In genomic region chr19:6166750-6167149, GRCm38 (mm10) we compare ENCODE assay signal across 24 mouse cellular contexts. TPM values are rescaled to one million over a fixed set of nuclear protein-coding genes. Genes with fewer than 3 reads are reported as not detected.
DNase-seq lines count a peak whose midpoint lies in the region; ATAC-seq and TF ChIP-seq lines count a peak whose summit lies in the region.
"Had no signal": no experiment of that assay in that cellular context is flagged by ENCODE, and none has a peak within 500 bp of the region (broad histone marks: within the 10 kb centered on the region; RNA-seq: fewer than 3 reads in every experiment).

No protein-coding gene starts in this region.

- H3K4me1 ChIP-seq in lung, embryonic 14.5 days (ENCODE audit: insufficient read depth): no peaks in the 10 kb centered on the region
- H3K4me1 ChIP-seq in lung, adult 2 months (ENCODE audit: control insufficient read depth, insufficient read depth, low read length): no peaks in the 10 kb centered on the region
- no peaks in the 10 kb centered on the region for H3K4me1 ChIP-seq in ES-Bruce4 (ENCODE audit: control insufficient read depth, insufficient read depth, low read length)
- peaks cover 39% of the 10 kb centered on the region for H3K4me1 ChIP-seq in small intestine, adult 2 months (ENCODE audit: control insufficient read depth, insufficient read depth, insufficient read length, low read length)
- no peaks in the 10 kb centered on the region for H3K4me1 ChIP-seq in forebrain, embryonic 15.5 days
- H3K4me1 ChIP-seq: forebrain, embryonic 13.5 days; stomach, embryonic 15.5 days had no signal

- TF ChIP-seq CTCF in lung, embryonic 14.5 days (IDR thresholded peaks at IDR 0.05; ENCODE audit: low read depth): peak; percentile 24
- TF ChIP-seq CTCF in lung, adult 2 months (IDR thresholded peaks at IDR 0.05; ENCODE audit: insufficient read depth, low read length): no peak
- TF ChIP-seq CTCF in ES-Bruce4 (IDR thresholded peaks at IDR 0.05; ENCODE audit: low read depth, low read length): peak; percentile 39
- peak; percentile 54; the same call in 1 of the 2 replicates for TF ChIP-seq CTCF in small intestine, adult 2 months (IDR thresholded peaks at IDR 0.05; ENCODE audit: extremely low read depth, insufficient read length, insufficient replicate concordance, low read depth, low read length)

- H3K9ac ChIP-seq in lung, embryonic 14.5 days: no peak overlapping the region
- no peak overlapping the region for H3K9ac ChIP-seq in ES-Bruce4 (ENCODE audit: low read depth, poor library complexity, severe bottlenecking)
- no peak overlapping the region for H3K9ac ChIP-seq in forebrain, embryonic 15.5 days (replicated peaks)
- H3K9ac ChIP-seq: forebrain, embryonic 13.5 days; liver, embryonic 13.5 days; stomach, embryonic 15.5 days had no signal

- WGBS in lung, embryonic 14.5 days: 75% methylated on average over 4 of the region's 4 CpGs
- WGBS in lung, adult 2 months: 81% methylated on average over 4 of the region's 4 CpGs
- 83% methylated on average over 4 of the region's 4 CpGs for WGBS in small intestine, adult 2 months
- 79% methylated on average over 4 of the region's 4 CpGs for WGBS in forebrain, embryonic 15.5 days

- H3K27me3 ChIP-seq in lung, embryonic 14.5 days (ENCODE audit: insufficient read depth, low read length): no peaks in the 10 kb centered on the region
- H3K27me3 ChIP-seq in ES-Bruce4 (ENCODE audit: control insufficient read depth, insufficient read depth, low read length, poor library complexity, severe bottlenecking): no peaks in the 10 kb centered on the region
- no peaks in the 10 kb centered on the region for H3K27me3 ChIP-seq in small intestine, adult 2 months (ENCODE audit: control insufficient read depth, insufficient read depth, low read length)
- no peaks in the 10 kb centered on the region for H3K27me3 ChIP-seq in forebrain, embryonic 15.5 days
- H3K27me3 ChIP-seq: forebrain, embryonic 13.5 days; stomach, embryonic 15.5 days had no signal

- H3K4me3 ChIP-seq in lung, embryonic 14.5 days (ENCODE audit: low read depth, low read length): no peak overlapping the region
- no peak overlapping the region for H3K4me3 ChIP-seq in lung, adult 2 months (replicated peaks; ENCODE audit: extremely low read depth, low read depth, low read length)
- no peak overlapping the region for H3K4me3 ChIP-seq in ES-Bruce4 (ENCODE audit: low read depth, low read length)
- peak overlapping the region; percentile 7; the same call in 1 of the 2 replicates for H3K4me3 ChIP-seq in small intestine, adult 2 months (ENCODE audit: low read depth, low read length)
- H3K4me3 ChIP-seq in forebrain, embryonic 15.5 days: no peak overlapping the region
- H3K4me3 ChIP-seq: erythroblast, embryonic 14.5 days; forebrain, embryonic 13.5 days; liver, embryonic 13.5 days; megakaryocyte, embryonic 14.5 days; stomach, embryonic 15.5 days had no signal

- H3K9me3 ChIP-seq in lung, embryonic 14.5 days (ENCODE audit: low read depth, low read length): no peaks in the 10 kb centered on the region
- no peaks in the 10 kb centered on the region for H3K9me3 ChIP-seq in ES-Bruce4 (replicated peaks; ENCODE audit: control insufficient read depth, insufficient read depth, low read length, poor library complexity, severe bottlenecking)
- no peaks in the 10 kb centered on the region for H3K9me3 ChIP-seq in forebrain, embryonic 15.5 days
- H3K9me3 ChIP-seq: forebrain, embryonic 13.5 days; liver, embryonic 13.5 days; stomach, embryonic 15.5 days had no signal

- ATAC-seq in lung, embryonic 14.5 days (ENCODE audit: insufficient read depth): no peak
- no peak for ATAC-seq in forebrain, embryonic 15.5 days (replicated peaks)
- ATAC-seq: forebrain, embryonic 13.5 days; Patski had no signal

- no peaks in the 10 kb centered on the region for H3K36me3 ChIP-seq in lung, embryonic 14.5 days (ENCODE audit: insufficient read depth)
- no peaks in the 10 kb centered on the region for H3K36me3 ChIP-seq in ES-Bruce4 (ENCODE audit: control insufficient read depth, insufficient read depth, low read length, poor library complexity, severe bottlenecking)
- peaks cover 10% of the 10 kb centered on the region for H3K36me3 ChIP-seq in small intestine, adult 2 months (ENCODE audit: control insufficient read depth, insufficient read depth, low read length)
- no peaks in the 10 kb centered on the region for H3K36me3 ChIP-seq in forebrain, embryonic 15.5 days
- H3K36me3 ChIP-seq: liver, embryonic 13.5 days; stomach, embryonic 15.5 days had no signal

- no peak overlapping the region for H3K27ac ChIP-seq in lung, embryonic 14.5 days (ENCODE audit: low read depth)
- no peak overlapping the region for H3K27ac ChIP-seq in ES-Bruce4 (ENCODE audit: insufficient read depth, low read length)
- H3K27ac ChIP-seq in small intestine, adult 2 months (ENCODE audit: insufficient read depth, low read depth, low read length): no peak overlapping the region
- no peak overlapping the region for H3K27ac ChIP-seq in forebrain, embryonic 15.5 days (replicated peaks)
- H3K27ac ChIP-seq: forebrain, embryonic 13.5 days; liver, embryonic 13.5 days; stomach, embryonic 15.5 days had no signal

- no peak for DNase-seq in lung, embryonic 14.5 days
- no peak for DNase-seq in lung, adult 2 months
- DNase-seq in R1 (ENCODE audit: low read depth, low spot score): peak; percentile 68
- no peak for DNase-seq in c-Kit-positive CD71-positive TER-119-positive erythroid progenitor cells, embryonic 14.5 days (ENCODE audit: low spot score)
- DNase-seq: cerebellum, adult 9-10 months; gastrocnemius, postnatal 25 days; kidney, adult 9 months; kidney, postnatal 25 days; left cerebral cortex, postnatal 4 days; liver, embryonic 13.5 days; right cerebral cortex, postnatal 25 days; thymus, postnatal 14 days had no signal

- H3K4me2 ChIP-seq in lung, embryonic 14.5 days: no peak overlapping the region
- H3K4me2 ChIP-seq in forebrain, embryonic 15.5 days (replicated peaks): no peak overlapping the region
- H3K4me2 ChIP-seq: forebrain, embryonic 13.5 days; liver, embryonic 13.5 days; stomach, embryonic 15.5 days had no signal

- TF ChIP-seq POLR2A in lung, adult 2 months (IDR thresholded peaks at IDR 0.05; ENCODE audit: borderline replicate concordance, extremely low read depth, low read depth, low read length): no peak
- TF ChIP-seq POLR2A in ES-Bruce4 (IDR thresholded peaks at IDR 0.05; ENCODE audit: insufficient read depth, low read length): no peak
- TF ChIP-seq POLR2A in small intestine, adult 2 months (IDR thresholded peaks at IDR 0.05; ENCODE audit: low read depth, low read length): no peak

- TF ChIP-seq EP300 in ES-Bruce4 (IDR thresholded peaks at IDR 0.05; ENCODE audit: insufficient read depth, low read depth, low read length): no peak

RNA-seq across cellular contexts. Expression of gene Majin, which starts 17.4 kb away (rescaled TPM):
- polyA plus RNA-seq in lung, embryonic 14.5 days (2014; fragmentation: Nextera tagmentation; extraction: Ambion mirVana): not detected in 2 replicates
- 0.37 and 0.75 TPM in 2 replicates for polyA plus RNA-seq in lung, adult 2 months (2012; rRNA removed)
- not detected in 2 replicates for polyA plus RNA-seq in ES-Bruce4 (2011; ENCODE audit: insufficient read depth, insufficient read length, low read depth, missing spikeins)
- 0.17 and 1.7 TPM in 2 replicates for polyA plus RNA-seq in small intestine, adult 2 months (2012; rRNA removed)
- not detected in 2 replicates for polyA plus RNA-seq in forebrain, embryonic 15.5 days (2015; fragmentation: Nextera tagmentation; extraction: Ambion mirVana)
- polyA plus RNA-seq: embryonic facial prominence, embryonic 11.5 days; erythroblast, embryonic 14.5 days; forebrain, embryonic 13.5 days; heart, postnatal 0 days; hindbrain, embryonic 11.5 days; liver, embryonic 13.5 days; Patski; stomach, embryonic 15.5 days had no signal

RNA-seq across cellular contexts. Expression of gene Arl2, which starts 25.4 kb away (rescaled TPM):
- 78.8 and 89.2 TPM in 2 replicates for polyA plus RNA-seq in lung, embryonic 14.5 days (2014; fragmentation: Nextera tagmentation; extraction: Ambion mirVana)
- polyA plus RNA-seq in lung, adult 2 months (2012; rRNA removed): 128 TPM in 2 replicates
- polyA plus RNA-seq in ES-Bruce4 (2011; ENCODE audit: insufficient read depth, insufficient read length, low read depth, missing spikeins): 38.7 and 40.4 TPM in 2 replicates
- 62.7 and 98.9 TPM in 2 replicates for polyA plus RNA-seq in small intestine, adult 2 months (2012; rRNA removed)
- 84.4 and 90.1 TPM in 2 replicates for polyA plus RNA-seq in forebrain, embryonic 15.5 days (2015; fragmentation: Nextera tagmentation; extraction: Ambion mirVana)

RNA-seq across cellular contexts. Expression of gene Batf2, which starts 26.0 kb away (rescaled TPM):
- polyA plus RNA-seq in lung, embryonic 14.5 days (2014; fragmentation: Nextera tagmentation; extraction: Ambion mirVana): 0.18 and 0.28 TPM in 2 replicates
- 14.6 and 15.8 TPM in 2 replicates for polyA plus RNA-seq in lung, adult 2 months (2012; rRNA removed)
- not detected in 2 replicates for polyA plus RNA-seq in ES-Bruce4 (2011; ENCODE audit: insufficient read depth, insufficient read length, low read depth, missing spikeins)
- polyA plus RNA-seq in small intestine, adult 2 months (2012; rRNA removed): 67.6 and 146 TPM in 2 replicates
- 0.13 TPM in 1 of 2 replicates, not detected in the other for polyA plus RNA-seq in forebrain, embryonic 15.5 days (2015; fragmentation: Nextera tagmentation; extraction: Ambion mirVana)
- polyA plus RNA-seq: embryonic facial prominence, embryonic 11.5 days; erythroblast, embryonic 14.5 days; forebrain, embryonic 13.5 days; midbrain, postnatal 0 days had no signal

RNA-seq across cellular contexts. Expression of gene Snx15, which starts 38.6 kb away (rescaled TPM):
- 28.6 and 35.3 TPM in 2 replicates for polyA plus RNA-seq in lung, embryonic 14.5 days (2014; fragmentation: Nextera tagmentation; extraction: Ambion mirVana)
- polyA plus RNA-seq in lung, adult 2 months (2012; rRNA removed): 43.8 and 45.2 TPM in 2 replicates
- polyA plus RNA-seq in ES-Bruce4 (2011; ENCODE audit: insufficient read depth, insufficient read length, low read depth, missing spikeins): 8.6 and 10.0 TPM in 2 replicates
- 19.8 and 41.8 TPM in 2 replicates for polyA plus RNA-seq in small intestine, adult 2 months (2012; rRNA removed)
- 43.1 and 45.6 TPM in 2 replicates for polyA plus RNA-seq in forebrain, embryonic 15.5 days (2015; fragmentation: Nextera tagmentation; extraction: Ambion mirVana)

RNA-seq across cellular contexts. Expression of gene Sac3d1, which starts 48.3 kb away (rescaled TPM):
- 55.2 and 56.5 TPM in 2 replicates for polyA plus RNA-seq in lung, embryonic 14.5 days (2014; fragmentation: Nextera tagmentation; extraction: Ambion mirVana)
- polyA plus RNA-seq in lung, adult 2 months (2012; rRNA removed): 25.3 and 36.7 TPM in 2 replicates
- polyA plus RNA-seq in ES-Bruce4 (2011; ENCODE audit: insufficient read depth, insufficient read length, low read depth, missing spikeins): 13.5 and 17.6 TPM in 2 replicates
- 35.7 and 46.4 TPM in 2 replicates for polyA plus RNA-seq in small intestine, adult 2 months (2012; rRNA removed)
- polyA plus RNA-seq in forebrain, embryonic 15.5 days (2015; fragmentation: Nextera tagmentation; extraction: Ambion mirVana): 53.5 and 56.5 TPM in 2 replicates

Comparison
In these comparisons a context has a peak if more than half of its experiments do, and no peak if none do; other contexts are left out.
1. RNA of gene Batf2, which starts 26.0 kb away (polyA plus RNA-seq): 67.6 to 146 TPM in small intestine, adult 2 months and 14.6 to 15.8 TPM in lung, adult 2 months; 0.18 to 0.28 TPM in lung, embryonic 14.5 days, not detected in ES-Bruce4 and 0.13 TPM in forebrain, embryonic 15.5 days; every median in the first group is over 10 times any median in the second.